Mouse (Mus musculus) cerebellum, adult 9-10 months (tissue): ENCODE data around the gene Rcvrn.

Source experiments
- DNase-seq: peaks from one replicate; pipeline ENCODE4 v3.0.0; 2022

Rcvrn gene

DNA sequence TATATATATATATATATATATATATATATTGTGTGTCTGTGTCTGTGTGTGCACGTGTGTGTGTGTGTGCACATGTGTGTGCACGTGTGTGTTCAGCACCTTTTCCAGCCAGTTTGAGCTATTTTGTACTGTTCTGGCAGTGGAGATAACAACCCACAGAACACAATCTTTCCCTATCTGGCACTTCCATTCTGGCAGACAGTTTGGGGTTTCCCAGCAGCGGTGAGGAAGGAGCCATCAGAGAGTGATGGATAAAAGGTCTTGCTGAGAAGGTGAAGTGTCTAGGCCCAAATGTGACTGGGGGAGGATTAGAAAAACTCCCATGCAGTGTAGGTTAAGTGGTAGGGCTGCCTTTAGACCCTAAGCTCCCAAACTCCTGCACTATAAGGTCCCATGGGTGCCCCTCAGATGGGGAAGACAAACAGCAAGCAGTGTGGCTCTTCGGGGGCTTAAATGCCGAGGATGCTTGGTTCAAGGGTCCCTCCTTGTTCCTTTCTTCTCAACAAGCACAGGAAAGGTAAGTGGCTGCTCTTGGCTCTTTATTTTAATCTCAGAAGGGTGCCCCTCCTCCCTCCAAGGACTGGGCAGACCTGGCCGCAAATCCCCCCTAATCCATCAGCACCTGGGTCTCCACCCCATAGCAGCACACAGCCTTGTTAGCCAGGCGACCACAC lies at the start of gene Rcvrn:
Rcvrn (plus strand) TSS at position 624 of the 674 bp plus-strand sequence.
- no peak for DNase-seq

DNA sequence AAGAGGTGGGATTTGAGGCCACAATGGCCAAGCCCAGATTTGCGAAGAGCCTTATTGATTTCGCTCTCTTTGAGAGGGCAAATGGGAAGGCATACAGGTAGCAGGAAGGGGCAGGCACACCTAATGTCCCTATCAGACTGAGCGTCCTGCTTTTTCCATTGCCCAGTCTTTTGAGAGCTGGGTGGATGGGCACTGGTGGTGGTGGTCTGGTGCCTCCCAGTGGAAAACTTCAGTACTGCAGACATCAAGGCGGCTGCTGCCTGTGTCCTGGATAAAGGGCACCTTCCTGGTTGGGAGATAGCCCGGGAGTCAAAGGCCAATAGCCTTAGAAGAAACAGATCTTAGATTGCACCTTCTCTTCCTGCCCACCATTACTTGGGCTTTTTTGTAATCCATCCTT lies 47.4 kb upstream of the Rcvrn start:
- peak; percentile 91 for DNase-seq

DNA sequence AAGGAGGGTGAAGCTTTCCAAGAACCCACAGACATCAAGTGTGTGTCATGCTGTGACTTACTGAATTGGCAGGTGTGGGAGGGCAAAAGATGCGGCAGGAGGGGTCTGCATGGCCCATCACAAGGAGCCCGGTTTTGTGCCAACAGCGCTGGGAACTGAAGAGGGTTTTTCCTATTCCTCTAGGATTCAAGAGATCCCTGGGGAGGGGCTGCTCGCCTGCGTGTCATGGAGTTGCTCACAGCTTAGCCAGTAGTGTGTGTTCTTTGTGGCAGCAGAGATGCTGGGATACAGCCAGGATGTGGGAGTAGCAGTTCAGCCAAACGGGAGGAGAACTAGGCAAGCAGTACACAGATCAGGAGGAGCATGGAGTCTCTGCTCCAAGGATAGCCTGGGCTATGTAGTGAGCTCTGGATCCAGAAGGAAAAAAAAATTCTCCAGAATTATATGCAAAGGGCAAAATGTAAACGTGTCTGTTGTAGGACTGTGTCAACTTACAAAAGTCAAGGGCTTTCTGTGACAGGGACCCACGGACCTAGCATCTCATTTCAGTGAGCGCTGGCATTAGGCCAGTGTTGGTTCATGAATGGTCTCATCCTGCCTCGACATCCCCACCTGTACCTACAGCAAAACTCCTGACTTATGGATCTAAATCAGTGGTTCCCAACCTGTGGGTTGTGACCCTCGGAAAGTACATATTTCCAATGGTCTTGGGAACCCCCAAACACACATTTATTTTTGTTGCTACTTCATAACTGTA lies 46.3 kb upstream of the Rcvrn start:
- DNase-seq = peak; percentile 69

DNA sequence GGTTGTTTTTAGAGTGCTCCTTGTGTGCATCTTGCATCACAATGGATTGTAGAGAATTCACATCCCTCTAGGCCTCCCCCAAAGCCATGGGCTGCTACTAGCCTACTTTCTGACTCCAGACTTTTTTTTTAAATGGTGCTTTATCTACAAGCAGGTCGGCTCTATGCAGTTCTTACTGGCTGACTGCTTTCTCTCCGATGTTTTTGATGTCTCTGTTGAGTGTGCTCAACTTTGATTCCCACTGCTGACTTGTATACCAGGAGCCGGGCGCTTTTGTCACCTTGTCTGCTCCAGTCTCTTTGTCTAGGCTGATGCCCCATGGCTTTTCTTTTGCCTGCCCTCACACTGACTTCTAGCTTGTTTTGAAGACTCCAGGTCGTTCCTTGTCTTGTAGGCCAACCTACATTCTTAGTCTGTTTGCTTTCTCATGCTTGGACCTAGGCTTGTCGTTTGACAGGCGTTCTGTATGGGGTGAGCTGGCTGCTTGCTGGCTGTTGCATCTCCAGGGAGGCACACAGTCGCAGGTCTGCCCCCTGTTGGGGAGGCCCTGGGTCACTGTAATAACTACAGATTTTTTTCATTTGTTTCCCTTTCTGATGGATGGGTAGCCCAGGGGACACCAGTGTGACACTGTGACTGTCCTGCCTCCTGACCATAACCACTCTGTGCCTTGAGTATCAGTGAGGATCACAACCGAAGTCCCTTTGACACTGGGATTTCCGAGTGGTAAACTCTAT lies 45.0 kb upstream of the Rcvrn start:
- peak; percentile 49 for DNase-seq

DNA sequence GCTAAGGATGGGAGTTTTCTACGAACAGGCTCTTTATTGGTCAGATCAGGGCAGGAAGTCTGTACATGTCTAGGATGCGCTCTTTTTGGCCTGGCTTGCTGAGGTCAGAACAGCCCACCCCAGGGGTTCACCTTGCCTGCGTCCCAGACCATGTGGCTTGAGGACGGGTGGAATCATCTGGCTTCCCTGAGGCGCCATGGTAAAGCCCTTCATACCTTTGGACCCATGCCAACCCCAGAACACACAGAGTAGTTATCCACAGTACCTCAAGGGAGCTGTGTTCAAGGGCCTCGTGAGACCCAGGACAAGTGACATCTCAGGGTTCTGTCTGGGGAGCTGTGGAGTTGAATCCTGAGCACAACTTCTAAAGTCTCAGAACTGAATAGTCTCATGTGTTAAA lies 43.4 kb upstream of the Rcvrn start:
- DNase-seq = peak; percentile 72

DNA sequence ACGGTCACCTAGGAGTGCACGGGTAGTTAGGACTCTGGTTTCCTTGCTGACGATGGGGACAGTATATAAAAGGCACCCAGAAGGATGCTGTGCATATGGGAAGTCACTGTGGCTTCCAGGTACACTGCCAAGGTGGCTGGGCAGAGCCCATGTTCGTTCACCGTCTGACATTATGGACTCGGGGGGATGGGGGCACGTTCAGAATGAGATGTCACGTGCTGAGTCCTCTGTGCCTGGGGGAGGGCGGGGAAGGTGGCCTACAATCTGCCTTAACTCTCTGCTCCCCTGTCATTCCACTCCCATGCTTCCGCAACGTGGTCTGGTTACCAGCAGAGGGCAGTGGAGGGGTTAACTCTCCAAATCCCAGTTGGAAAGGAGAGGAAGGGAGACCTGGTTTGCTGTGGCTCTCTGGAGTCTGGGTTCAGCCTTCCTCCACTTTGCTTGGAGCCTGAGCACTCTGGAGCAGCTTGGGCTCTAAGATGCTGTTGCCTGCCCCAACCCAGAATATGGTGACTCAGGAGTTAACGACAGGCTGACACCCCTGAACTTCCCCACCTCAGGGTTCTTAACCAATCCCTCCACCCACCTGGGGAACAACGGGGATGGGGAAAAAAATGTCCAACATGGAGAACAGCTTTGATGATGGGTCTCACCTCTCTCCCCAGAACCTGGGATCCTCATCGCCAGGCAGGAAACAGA lies 42.8 kb upstream of the Rcvrn start:
- peak; percentile 97 for DNase-seq

DNA sequence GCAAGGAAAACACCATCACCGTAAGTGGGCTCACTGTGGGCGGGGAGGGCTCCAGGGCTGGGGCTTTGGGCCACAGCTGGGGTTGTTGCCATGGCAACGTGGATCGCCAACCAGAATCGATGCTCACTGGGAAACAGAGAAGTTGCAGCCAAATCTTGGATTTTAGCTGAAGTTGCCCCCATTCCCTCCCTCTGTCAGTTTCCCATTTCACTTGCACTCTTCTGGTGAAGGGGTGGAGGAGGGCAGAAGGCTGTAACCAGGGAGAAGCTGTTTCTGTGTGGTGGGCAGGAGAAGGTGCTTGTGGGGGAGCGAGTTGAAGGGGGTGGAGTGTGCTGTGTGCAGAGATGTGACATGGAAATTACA lies 42.3 kb upstream of the Rcvrn start:
- no peak for DNase-seq

DNA sequence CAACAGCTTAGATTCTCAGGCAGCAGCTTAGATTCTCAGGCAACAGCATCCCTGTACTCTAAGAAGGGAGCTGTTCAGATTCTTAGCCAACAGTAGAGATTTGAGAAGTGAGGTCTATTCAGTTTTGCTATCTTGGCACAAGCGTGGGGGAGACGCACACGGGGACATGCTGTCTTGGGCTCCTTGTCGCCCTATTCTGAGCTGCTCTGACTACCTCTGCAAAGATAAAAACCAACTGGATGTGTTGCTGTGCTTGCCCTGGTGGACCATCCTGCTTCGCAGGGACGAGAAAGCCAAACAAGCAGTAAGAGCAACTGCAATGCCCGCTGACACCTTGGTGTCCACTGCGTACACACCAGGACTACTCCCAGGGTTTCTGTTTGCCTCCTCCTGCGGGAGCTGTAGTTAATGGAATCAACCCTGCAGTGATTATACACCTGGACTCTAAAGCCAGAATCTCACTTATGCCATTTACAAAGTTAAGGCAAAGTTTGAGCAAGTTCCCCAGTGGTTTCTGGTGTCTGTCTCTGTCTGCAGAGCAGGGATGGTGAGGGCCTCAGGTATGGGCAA lies 41.5 kb upstream of the Rcvrn start:
- peak; percentile 47 for DNase-seq

DNA sequence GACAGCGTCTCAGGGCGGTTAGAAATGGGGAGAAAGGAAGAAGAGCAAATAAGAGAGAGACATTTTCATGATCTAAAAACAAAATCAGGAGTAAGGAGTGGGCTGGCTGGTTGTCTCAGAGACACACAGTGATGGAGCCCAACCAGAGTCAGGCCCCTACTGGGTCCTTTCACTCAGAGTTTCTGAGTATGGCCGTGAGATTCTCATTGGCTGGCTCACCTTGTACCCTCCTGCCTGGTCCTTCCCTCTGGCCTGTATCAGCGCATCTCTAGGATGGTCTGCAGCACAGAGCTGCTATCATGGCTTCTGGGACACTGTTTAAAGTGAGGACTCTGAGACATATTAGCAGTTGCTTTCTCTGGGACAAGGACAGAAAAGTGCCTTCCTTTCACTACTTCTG lies 40.6 kb upstream of the Rcvrn start:
- DNase-seq = peak; percentile 76

DNA sequence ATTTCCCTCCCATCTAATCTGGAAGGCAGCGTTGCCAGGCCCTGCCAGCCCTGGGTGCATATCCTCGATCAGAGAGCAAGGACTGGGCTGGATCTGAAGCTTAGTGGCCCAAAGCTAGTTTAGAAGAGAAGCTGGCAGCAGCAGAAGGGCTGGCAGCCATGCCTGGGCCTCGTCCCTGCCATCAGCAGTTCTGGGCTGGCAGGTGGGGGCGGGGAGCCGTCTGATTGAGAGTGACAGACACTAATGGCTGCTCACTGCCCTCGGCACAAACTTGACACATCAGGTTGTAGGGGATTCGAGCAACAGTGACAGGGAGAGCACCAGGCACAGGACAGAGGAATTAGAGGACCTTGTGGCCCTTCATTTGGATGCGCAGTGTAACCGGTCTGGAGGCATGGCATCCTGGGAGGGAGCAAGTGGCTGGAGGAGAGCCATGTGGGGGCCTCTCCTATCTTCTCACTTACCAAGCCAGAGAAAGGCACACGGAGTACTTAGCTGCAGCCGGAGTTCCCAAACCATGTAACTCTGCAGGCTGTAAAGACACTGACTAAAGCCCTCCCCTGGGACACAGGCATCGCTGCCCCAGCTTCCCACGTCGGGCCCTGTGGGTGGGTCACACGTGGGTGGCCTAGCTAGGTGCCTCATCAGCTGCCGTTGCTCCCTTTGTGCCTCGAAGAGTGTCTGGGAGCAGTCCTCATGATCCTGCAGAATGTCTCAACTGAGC lies 39.7 kb upstream of the Rcvrn start:
- peak; percentile 89 for DNase-seq

DNA sequence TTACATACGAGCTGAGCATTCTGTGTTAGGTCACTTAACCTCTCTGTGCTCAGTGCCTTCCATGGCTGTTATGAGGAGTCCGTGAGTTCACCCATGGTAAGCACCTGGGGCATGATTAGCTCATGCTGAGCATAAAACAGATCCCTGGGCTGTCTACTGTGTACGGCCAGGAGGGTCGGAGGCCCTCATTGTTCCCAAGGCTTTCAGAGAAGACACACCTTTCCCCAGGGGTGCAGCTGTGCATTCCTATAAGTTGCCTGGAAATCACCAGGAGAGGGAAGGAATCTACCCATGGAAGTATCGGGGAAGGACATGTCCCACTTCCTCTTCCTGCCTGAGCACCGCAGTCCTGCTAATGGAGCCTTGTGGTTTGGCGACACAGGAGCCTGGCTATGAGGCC lies 38.8 kb upstream of the Rcvrn start:
- DNase-seq = peak; percentile 52

DNA sequence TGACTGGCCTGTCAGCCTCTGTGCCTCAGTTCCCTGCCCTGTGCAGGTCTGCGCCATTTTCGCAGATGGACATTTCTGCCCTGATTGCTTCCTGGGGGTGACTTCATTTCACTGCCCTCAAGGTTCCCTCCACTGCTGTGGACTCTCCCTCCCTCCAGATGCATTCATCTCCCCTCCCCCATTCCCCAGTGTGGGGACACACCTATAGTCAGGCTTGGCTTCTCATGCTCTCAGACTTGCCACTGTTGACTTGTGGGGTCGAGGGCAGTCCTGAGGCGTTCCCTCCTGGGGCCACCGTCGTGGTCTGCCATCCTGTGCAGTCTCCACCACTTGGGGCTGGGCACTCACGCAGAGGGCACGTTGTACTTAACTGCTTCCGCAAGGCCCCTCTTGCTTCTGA lies 38.3 kb upstream of the Rcvrn start:
- DNase-seq = peak; percentile 52

DNA sequence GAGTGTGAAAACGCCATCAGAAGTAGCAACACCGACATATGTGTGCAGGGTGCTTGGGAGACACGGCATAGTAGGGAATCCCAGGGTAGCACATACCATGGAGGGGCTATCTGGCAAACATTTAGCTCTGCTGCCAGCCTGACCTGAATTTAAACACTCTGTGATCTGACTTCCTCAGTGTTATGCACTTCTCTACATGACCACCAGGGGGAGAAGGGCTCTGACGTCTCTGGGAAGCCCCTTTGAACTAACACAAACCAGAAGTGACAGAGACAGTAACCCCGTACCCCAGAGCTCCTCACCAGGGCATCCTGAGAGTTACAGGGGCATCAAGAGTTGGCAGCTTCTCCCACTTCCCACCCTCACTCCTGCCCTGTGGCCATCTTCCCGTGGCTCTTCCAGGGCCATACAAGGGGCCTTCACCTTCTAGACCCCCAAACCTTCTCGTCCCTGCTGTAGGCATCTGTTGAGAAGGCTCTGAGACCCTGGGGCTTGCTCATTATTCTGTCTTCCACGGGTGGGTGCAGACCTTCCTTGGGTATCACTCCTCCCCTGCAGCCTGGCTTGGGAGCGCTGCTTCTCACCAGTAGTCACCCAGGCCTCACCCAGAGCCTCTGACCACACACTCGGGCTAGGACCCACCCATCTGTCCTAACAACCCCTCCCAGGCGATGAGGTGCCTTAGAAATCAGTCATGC lies 37.3 kb upstream of the Rcvrn start:
- DNase-seq = peak; percentile 88

DNA sequence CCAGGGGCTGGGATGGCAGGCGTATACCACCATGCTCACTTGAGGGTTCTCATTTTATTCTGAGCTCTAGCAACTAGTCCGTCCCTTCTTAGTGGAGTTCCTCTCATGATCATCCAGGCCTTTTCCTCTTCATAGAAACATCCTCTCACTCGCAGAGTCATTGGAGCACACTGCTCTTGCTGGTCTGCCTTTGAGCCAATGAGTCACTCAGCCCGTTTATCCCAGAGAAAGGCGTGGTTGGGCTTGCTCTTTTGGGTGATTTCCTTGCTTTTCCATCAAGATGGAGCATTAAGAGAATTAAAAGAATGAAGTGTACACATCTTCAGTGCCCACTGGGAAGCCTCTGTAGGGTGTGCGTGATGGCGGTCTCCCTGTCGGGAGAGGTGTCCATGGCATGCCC lies 33.7 kb upstream of the Rcvrn start:
- DNase-seq = peak; percentile 29

DNA sequence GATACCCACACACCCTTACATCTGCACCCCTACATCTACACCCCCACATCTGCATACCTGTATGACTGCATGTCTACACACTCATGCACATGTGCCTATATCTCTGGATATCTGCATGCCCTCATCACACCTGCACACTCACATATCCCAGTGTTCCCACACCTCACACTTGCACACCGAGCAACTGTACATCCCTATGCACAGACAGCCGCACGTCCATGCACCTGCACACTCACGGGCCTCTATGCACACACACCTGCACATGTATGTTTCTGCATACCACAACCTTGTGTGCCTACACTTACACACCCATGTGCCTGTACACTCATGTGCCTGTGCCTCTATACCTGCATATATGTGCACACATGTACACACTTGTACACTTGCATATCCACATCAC lies 31.7 kb upstream of the Rcvrn start:
- DNase-seq = peak; percentile 57

DNA sequence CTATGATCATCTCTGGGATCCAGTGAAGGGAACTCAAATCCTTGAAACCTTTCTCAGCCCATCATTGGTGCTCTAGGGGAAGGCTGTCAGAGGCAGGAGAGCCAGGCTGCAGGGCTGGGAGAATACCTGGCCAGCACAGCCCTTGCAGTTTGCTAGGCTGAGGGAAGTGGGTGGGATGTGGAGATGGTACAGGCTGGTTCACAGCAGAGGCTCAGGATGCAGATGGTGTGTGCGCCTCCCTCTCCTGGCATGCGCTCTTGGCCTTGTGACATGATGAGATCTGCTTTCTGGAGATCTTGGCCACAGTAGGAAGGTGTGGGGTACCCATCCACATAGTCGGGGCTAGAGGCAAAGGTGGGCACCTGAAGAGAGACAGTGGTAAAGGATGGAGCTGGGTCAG lies 30.9 kb upstream of the Rcvrn start:
- DNase-seq = peak; percentile 94

DNA sequence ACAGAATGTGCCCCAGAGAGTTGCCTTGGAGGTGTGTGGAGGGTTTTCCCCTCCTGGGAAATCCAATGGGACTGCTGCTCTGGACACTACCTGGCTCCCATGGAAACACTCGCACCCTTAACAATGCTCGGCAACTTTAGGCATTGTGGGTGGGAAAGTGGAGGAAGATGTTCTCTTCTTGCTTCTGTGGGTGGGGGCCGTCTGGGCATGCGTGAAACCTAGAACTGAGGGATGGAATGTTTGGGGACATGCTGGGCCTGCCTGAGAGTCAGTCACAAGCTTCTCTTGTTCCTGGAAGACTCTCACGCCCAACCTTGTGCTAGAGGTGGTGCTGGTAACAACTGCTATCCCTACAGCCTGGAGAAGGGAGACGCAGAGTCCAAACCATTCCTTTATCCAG lies 30.2 kb upstream of the Rcvrn start:
- DNase-seq = peak; percentile 42

DNA sequence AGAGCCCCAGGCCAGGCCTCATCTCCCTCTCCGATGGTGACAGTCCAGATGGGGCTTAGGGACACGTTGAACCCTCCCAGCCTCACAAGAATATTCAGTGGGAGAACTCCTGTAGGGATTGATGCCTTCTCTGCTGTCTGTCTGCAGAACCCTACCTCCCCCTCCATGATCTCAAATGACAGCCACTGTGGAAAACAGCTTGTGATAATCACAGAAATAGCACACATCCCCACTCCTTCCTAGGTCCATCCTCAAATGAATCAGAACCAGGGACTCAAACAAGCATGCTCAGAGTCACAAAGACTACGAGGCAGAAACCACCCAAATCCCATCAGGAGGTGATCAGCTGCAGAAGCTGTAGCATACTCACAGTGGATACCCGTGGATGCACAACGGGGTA lies 29.0 kb upstream of the Rcvrn start:
- peak; percentile 55 for DNase-seq

DNA sequence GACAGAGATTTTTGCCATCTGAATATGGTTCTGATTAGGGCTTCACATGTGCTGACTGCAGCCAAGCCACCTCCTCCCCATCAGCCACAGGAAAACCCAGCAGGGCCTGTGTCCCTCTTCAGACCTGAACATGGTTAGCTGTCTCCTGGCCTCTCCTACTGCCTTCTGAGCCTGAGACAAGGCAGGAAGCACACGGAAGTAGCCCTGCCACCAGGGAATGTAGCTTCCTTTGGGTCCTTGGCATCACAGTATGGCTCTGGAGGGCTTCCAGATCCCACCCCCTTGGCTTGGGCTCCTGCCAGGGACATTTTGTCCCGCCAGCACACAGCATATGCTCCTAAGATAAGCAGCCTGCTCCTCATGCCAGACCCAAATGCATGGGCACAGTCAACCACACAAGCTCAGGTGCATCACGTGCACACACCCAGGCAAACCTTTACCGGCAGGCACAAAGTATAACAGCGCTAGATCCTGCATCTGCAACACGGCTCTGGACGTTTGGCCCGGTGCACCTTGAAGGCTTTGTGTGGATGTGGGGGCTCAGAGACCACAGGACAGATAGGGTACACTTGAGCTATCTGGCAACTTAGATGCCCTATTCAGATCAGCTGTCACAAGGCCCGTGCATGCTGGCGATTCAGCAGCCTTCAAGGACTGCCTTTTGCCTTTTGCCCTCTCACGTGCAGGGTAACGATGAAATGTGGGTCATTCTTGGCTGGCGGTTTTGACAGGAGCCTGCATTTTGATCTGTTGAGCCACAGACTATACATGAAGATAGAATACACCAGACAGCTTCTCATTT lies 27.4 kb upstream of the Rcvrn start:
- peak; percentile 99 for DNase-seq

DNA sequence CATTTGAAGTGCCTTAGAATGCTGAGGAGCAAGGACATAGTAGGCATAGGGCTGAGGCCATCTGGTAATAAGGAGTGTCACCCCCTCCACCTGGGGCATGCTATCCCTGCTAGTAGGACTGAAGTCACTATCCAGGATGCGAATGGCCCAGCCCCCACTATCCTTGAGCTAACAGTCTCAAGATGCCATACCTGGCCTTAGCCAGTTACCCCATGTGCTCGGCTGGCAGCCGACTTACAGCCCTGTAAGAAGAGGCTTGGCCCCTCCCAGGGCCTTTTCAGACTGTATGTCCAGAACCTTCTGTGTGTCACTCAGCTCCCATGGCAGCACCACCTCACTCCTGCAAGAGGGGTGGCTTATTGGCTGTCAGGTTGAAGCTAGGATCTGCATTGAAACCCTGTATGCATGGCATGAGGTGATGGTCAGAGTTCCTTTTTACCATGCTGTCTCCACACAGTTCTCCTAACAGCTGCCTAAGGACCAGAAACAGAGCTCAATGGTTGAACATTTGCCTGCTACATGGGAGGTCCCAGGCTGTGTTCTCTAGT lies 26.6 kb upstream of the Rcvrn start:
- peak; percentile 74 for DNase-seq
